Mouse (Mus musculus): Measurements from ENCODE around the gene Gm10959.

- no peak for TF ChIP-seq POLR2A (IDR thresholded peaks at IDR 0.05; ENCODE audit: borderline replicate concordance, extremely low read depth, insufficient read depth, insufficient read length, poor library complexity, severe bottlenecking)
- TF ChIP-seq CTCF (IDR thresholded peaks at IDR 0.05; ENCODE audit: borderline replicate concordance, extremely low read depth, insufficient read depth, insufficient read length), result no peak
Measured at GRCm38 (mm10) chr3:122876870-122877269, 42.3 kb downstream of the Gm10959 start.
